In the genomic region with DNA sequence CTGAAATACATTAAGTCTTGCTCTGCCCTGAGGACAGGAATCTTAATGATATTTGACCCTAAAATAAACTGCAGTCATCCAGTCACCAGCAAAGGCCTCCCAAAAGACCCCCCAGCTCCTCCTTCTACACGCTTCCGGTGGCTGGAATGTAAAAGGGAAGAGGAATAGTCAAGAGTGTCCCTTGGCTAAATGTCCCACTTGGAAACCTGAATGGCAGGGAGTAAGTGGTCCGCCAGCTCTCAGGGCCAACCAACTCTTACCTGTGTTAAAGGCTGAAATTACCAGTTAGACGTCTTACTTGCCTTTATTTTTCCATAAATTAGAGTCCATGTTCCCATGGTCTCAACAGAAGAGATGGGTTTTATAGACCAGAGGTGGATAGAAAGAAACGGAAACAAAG, we compare ENCODE assay signal across 9 mouse cellular contexts. TPM values are rescaled to one million over a fixed set of nuclear protein-coding genes. Genes with fewer than 3 reads are reported as not detected.
A peak's percentile ranks its signal among the peaks of the same experiment; 100 is the strongest.
DNase-seq lines count a peak whose midpoint lies in the region; ATAC-seq and TF ChIP-seq lines count a peak whose summit lies in the region.
"Had no signal": no experiment of that assay in that cellular context is flagged by ENCODE, and none has a peak within 500 bp of the region (broad histone marks: within the 10 kb centered on the region; RNA-seq: fewer than 3 reads in every experiment).

No protein-coding gene starts in this region.

- H3K4me1 ChIP-seq in heart, embryonic 10.5 days: peaks cover 23% of the 10 kb centered on the region
- peaks cover 6% of the 10 kb centered on the region for H3K4me1 ChIP-seq in ES-Bruce4 (ENCODE audit: control insufficient read depth, insufficient read depth, low read length)
- H3K4me1 ChIP-seq in hindbrain, embryonic 11.5 days (replicated peaks; ENCODE audit: control insufficient read depth, insufficient read depth, low read length): no peaks in the 10 kb centered on the region; the same call in 1 of the 2 replicates
- H3K4me1 ChIP-seq in liver, embryonic 16.5 days (ENCODE audit: control insufficient read depth, low read depth, low read length): peaks cover 17% of the 10 kb centered on the region

- peak overlapping the region; percentile 58; the same call in 1 of the 2 replicates for H3K4me2 ChIP-seq in hindbrain, embryonic 11.5 days (replicated peaks; ENCODE audit: low read depth, low read length)
- H3K4me2 ChIP-seq in liver, embryonic 16.5 days (ENCODE audit: low read depth, low read length): peak overlapping the region; percentile 54

- H3K36me3 ChIP-seq in heart, embryonic 10.5 days: no peaks in the 10 kb centered on the region
- H3K36me3 ChIP-seq in ES-Bruce4 (ENCODE audit: control insufficient read depth, insufficient read depth, low read length, poor library complexity, severe bottlenecking): no peaks in the 10 kb centered on the region
- H3K36me3 ChIP-seq in hindbrain, embryonic 11.5 days (ENCODE audit: control insufficient read depth, insufficient read depth, low read length): no peaks in the 10 kb centered on the region
- no peaks in the 10 kb centered on the region for H3K36me3 ChIP-seq in liver, embryonic 16.5 days (ENCODE audit: control insufficient read depth, insufficient read depth)

- TF ChIP-seq POLR2A in ES-Bruce4 (IDR thresholded peaks at IDR 0.05; ENCODE audit: insufficient read depth, low read length): no peak

- no peak for DNase-seq in heart, embryonic 10.5 days (ENCODE audit: low spot score)
- no peak for DNase-seq in heart, postnatal 4 days
- DNase-seq in hindbrain, embryonic 11.5 days (ENCODE audit: low spot score): peak; percentile 19
- no peak for DNase-seq in adrenal gland, adult (ENCODE audit: inconsistent age in 2 of 2, low spot score in 1 of 2)
- no peak for DNase-seq in adrenal gland, adult 2 months

- H3K27me3 ChIP-seq in heart, embryonic 10.5 days (ENCODE audit: insufficient read depth, poor library complexity, severe bottlenecking): peaks cover 16% of the 10 kb centered on the region; the same call in 1 of the 2 replicates
- no peaks in the 10 kb centered on the region for H3K27me3 ChIP-seq in ES-Bruce4 (ENCODE audit: control insufficient read depth, insufficient read depth, low read length, poor library complexity, severe bottlenecking)
- H3K27me3 ChIP-seq in hindbrain, embryonic 11.5 days (ENCODE audit: control insufficient read depth, insufficient read depth, low read length): no peaks in the 10 kb centered on the region
- peaks cover 12% of the 10 kb centered on the region for H3K27me3 ChIP-seq in liver, embryonic 16.5 days (ENCODE audit: control insufficient read depth, insufficient read depth, low read depth, low read length)

- peak overlapping the region; percentile 31; the same call in 1 of the 2 replicates for H3K9ac ChIP-seq in ES-Bruce4 (ENCODE audit: low read depth, poor library complexity, severe bottlenecking)
- no peak overlapping the region for H3K9ac ChIP-seq in hindbrain, embryonic 11.5 days (ENCODE audit: low read depth, low read length)
- no peak overlapping the region for H3K9ac ChIP-seq in liver, embryonic 16.5 days (ENCODE audit: low read depth, low read length)

- H3K4me3 ChIP-seq in heart, embryonic 10.5 days: peak overlapping the region; percentile 58; the same call in 1 of the 2 replicates
- H3K4me3 ChIP-seq in ES-Bruce4 (ENCODE audit: low read depth, low read length): no peak overlapping the region
- no peak overlapping the region for H3K4me3 ChIP-seq in hindbrain, embryonic 11.5 days (ENCODE audit: low read depth, low read length)
- H3K4me3 ChIP-seq in liver, embryonic 16.5 days (ENCODE audit: low read depth, low read length): no peak overlapping the region; the same call in 1 of the 2 replicates

- ATAC-seq in hindbrain, embryonic 11.5 days (ENCODE audit: low FRiP score): no peak
- no peak for ATAC-seq in liver, embryonic 16.5 days (ENCODE audit: low read depth)
- ATAC-seq in activated CD4-positive, CD25-positive, alpha-beta regulatory T cell, adult 4 months: no peak

- no peak for TF ChIP-seq EP300 in ES-Bruce4 (IDR thresholded peaks at IDR 0.05; ENCODE audit: insufficient read depth, low read depth, low read length)

- H3K27ac ChIP-seq in heart, embryonic 10.5 days: no peak overlapping the region
- H3K27ac ChIP-seq in ES-Bruce4 (ENCODE audit: insufficient read depth, low read length): peak overlapping the region; percentile 98
- no peak overlapping the region for H3K27ac ChIP-seq in hindbrain, embryonic 11.5 days (ENCODE audit: low read depth, low read length)
- no peak overlapping the region for H3K27ac ChIP-seq in liver, embryonic 16.5 days (ENCODE audit: low read length)
- H3K27ac ChIP-seq: macrophage had no signal

- no peaks in the 10 kb centered on the region for H3K9me3 ChIP-seq in heart, embryonic 10.5 days
- H3K9me3 ChIP-seq in ES-Bruce4 (replicated peaks; ENCODE audit: control insufficient read depth, insufficient read depth, low read length, poor library complexity, severe bottlenecking): no peaks in the 10 kb centered on the region
- no peaks in the 10 kb centered on the region for H3K9me3 ChIP-seq in hindbrain, embryonic 11.5 days (ENCODE audit: control insufficient read depth, low read length)
- no peaks in the 10 kb centered on the region for H3K9me3 ChIP-seq in liver, embryonic 16.5 days (replicated peaks; ENCODE audit: control insufficient read depth, low read length)

- TF ChIP-seq CTCF in ES-Bruce4 (IDR thresholded peaks at IDR 0.05; ENCODE audit: low read depth, low read length): no peak

- WGBS in heart, embryonic 10.5 days: 55% methylated on average over 5 of the region's 5 CpGs
- 51% methylated on average over 5 of the region's 5 CpGs for WGBS in hindbrain, embryonic 11.5 days
- 51% methylated on average over 5 of the region's 5 CpGs for WGBS in liver, embryonic 16.5 days (ENCODE audit: insufficient replicate concordance)

RNA-seq across cellular contexts. Expression of a gene that starts 6.9 kb away (rescaled TPM):
- 1.9 TPM in 2 replicates for polyA plus RNA-seq in heart, embryonic 10.5 days (2016; fragmentation: Nextera tagmentation; extraction: Ambion mirVana)
- total RNA-seq in heart, postnatal 4 days (2021): 1 to 10 TPM; 2.9 to 3.1 TPM
- 29.0 and 32.2 TPM in 2 replicates for polyA plus RNA-seq in ES-Bruce4 (2011; ENCODE audit: insufficient read depth, insufficient read length, low read depth, missing spikeins)
- polyA plus RNA-seq in hindbrain, embryonic 11.5 days (2014; fragmentation: Nextera tagmentation; extraction: Ambion mirVana): 3.2 and 3.9 TPM in 2 replicates
- 1.7 and 2.3 TPM in 2 replicates for polyA plus RNA-seq in liver, embryonic 16.5 days (2015; fragmentation: Nextera tagmentation; extraction: Ambion mirVana)
- polyA plus RNA-seq in activated CD4-positive, CD25-positive, alpha-beta regulatory T cell, adult 4 months (2017; shearing (Covaris generic)): 1 to 10 TPM; 8.8 to 9.8 TPM
- 10 to 100 TPM; 17.9 to 20.2 TPM for total RNA-seq in adrenal gland, adult 2 months (2021)
- polyA plus RNA-seq in adrenal gland, adult 2 months (2012; rRNA removed): 4.2 and 9.6 TPM in 2 replicates
